Mouse (Mus musculus): ENCODE data around the gene Olfr71. TPM values are rescaled to one million over a fixed set of nuclear protein-coding genes. Genes with fewer than 3 reads are reported as not detected.

Olfr71 gene
- polyA plus RNA-seq (2014; fragmentation: Nextera tagmentation; extraction: Ambion mirVana) = 0.16 TPM in 1 of 2 replicates, not detected in the other

- Histone ChIP-seq H3K27ac (replicated peaks; ENCODE audit: low read depth, low read length) (no peak within 1 kb of the TSS), H3K27me3 (ENCODE audit: control insufficient read depth, insufficient read depth, low read length) (no peaks in the 10 kb centered on the region), H3K4me2 (ENCODE audit: low read length) (no peak within 1 kb of the TSS), H3K9me3 (ENCODE audit: control insufficient read depth, low read length) (no peaks in the 10 kb centered on the region), H3K36me3 (ENCODE audit: control insufficient read depth, insufficient read depth, low read length) (no peaks in the 10 kb centered on the region), H3K9ac (replicated peaks; ENCODE audit: low read length) (no peak within 1 kb of the TSS), H3K4me1 (ENCODE audit: control insufficient read depth, insufficient read depth, low read length) (no peaks in the 10 kb centered on the region), H3K4me3 (replicated peaks; ENCODE audit: low read depth, low read length) (no peak within 1 kb of the TSS)
- ATAC-seq (ENCODE audit: low FRiP score, low TSS enrichment) = no peak
- 77% methylated on average over 6 of the region's 6 CpGs for WGBS
- no peak for DNase-seq
These were observed at the start of gene Olfr71 for GRCm38 (mm10) chr4:43709869-43710268. TSS of gene Olfr71 (minus strand) at chr4:43710255.

- no peaks in the 10 kb centered on the region for H3K4me1 ChIP-seq (ENCODE audit: control insufficient read depth, insufficient read depth, low read length)
- H3K36me3 ChIP-seq (ENCODE audit: control insufficient read depth, insufficient read depth, low read length) = no peaks in the 10 kb centered on the region
- WGBS = 86% methylated on average over 6 of the region's 6 CpGs
- no peak overlapping the region for H3K4me3 ChIP-seq (replicated peaks; ENCODE audit: low read depth, low read length)
- DNase-seq (no peak), ATAC-seq (ENCODE audit: low FRiP score, low TSS enrichment) (no peak)
- no peaks in the 10 kb centered on the region for H3K9me3 ChIP-seq (ENCODE audit: control insufficient read depth, low read length)
- no peak overlapping the region for H3K4me2 ChIP-seq (ENCODE audit: low read length)
- no peaks in the 10 kb centered on the region for H3K27me3 ChIP-seq (ENCODE audit: control insufficient read depth, insufficient read depth, low read length)
- no peak overlapping the region for H3K27ac ChIP-seq (replicated peaks; ENCODE audit: low read depth, low read length)
- no peak overlapping the region for H3K9ac ChIP-seq (replicated peaks; ENCODE audit: low read length)
These were observed 47.2 kb upstream of the Olfr71 start for GRCm38 (mm10) chr4:43757213-43757612.

DNA sequence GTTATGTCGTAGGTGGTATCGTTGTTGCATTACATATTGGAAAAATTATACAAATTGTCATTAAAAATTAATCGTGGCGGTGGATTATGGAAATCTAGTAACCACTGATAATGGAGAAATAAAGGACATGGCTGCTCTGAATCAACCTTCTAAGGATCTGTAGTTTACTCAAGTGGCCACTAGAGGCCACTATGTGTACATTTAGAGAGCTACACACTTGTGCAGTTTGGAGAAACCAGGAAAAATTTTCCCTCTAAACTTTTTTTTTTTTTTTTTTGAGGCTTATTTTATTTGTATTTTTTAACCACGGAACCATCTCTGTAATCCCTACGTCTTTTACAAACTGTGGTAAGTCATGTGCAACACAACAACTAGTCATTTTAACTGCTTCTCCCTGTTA lies 35.1 kb upstream of the Olfr71 start:
- ATAC-seq (ENCODE audit: low FRiP score, low TSS enrichment) = no peak
- Histone ChIP-seq H3K27ac (replicated peaks; ENCODE audit: low read depth, low read length) (no peak overlapping the region), H3K9ac (replicated peaks; ENCODE audit: low read length) (no peak overlapping the region), H3K36me3 (ENCODE audit: control insufficient read depth, insufficient read depth, low read length) (no peaks in the 10 kb centered on the region), H3K9me3 (ENCODE audit: control insufficient read depth, low read length) (no peaks in the 10 kb centered on the region), H3K4me1 (ENCODE audit: control insufficient read depth, insufficient read depth, low read length) (no peaks in the 10 kb centered on the region), H3K27me3 (ENCODE audit: control insufficient read depth, insufficient read depth, low read length) (no peaks in the 10 kb centered on the region), H3K4me2 (ENCODE audit: low read length) (no peak overlapping the region), H3K4me3 (replicated peaks; ENCODE audit: low read depth, low read length) (no peak overlapping the region)
- WGBS = 24% methylated on average over 6 of the region's 6 CpGs
- peak; percentile 84 for DNase-seq

DNA sequence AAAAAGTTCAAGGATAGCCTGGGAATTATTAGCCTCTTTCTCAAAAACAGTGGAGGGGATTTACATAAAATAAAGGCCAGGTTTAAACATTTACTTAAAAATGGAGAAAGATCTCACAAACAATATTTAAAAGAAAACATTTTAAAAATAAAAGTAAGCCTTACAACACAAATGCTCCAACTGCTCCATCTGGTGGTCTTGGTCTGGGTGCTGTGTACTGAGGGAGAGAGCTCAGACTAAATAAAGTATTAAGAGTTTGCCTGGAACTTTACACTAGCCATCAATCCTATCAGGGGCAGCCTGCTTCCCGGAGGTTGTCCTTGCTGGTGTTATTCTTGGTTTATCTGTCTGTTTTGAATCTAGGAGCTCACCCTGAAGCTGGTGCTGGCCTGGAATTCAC lies 33.0 kb upstream of the Olfr71 start:
- DNase-seq = no peak
- H3K4me1 ChIP-seq (ENCODE audit: control insufficient read depth, insufficient read depth, low read length) = no peaks in the 10 kb centered on the region
- WGBS = 77% methylated on average over 1 of the region's 1 CpGs

DNA sequence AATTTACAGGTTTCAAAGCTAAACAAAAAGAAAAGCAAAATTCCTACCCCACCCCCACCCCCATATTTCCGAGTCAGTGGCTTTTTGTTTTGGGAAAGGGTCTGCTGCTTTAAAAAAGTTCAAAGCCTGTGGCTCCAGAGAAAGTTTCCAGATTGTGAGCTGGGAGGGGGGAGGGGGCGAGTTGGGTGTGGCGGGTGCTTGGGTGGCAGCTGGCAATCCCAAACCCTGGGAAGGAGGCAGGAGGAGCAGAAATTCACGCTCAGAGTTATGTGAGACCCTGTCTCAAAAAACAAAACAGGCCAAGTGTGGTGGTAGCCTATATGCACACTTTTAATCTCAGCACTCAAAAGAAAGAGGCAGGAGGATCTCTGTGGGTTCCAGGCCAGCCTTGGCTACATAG lies 32.6 kb upstream of the Olfr71 start:
- no peak for DNase-seq
- Histone ChIP-seq H3K4me2 (ENCODE audit: low read length) (no peak overlapping the region), H3K4me1 (ENCODE audit: control insufficient read depth, insufficient read depth, low read length) (no peaks in the 10 kb centered on the region), H3K9ac (replicated peaks; ENCODE audit: low read length) (no peak overlapping the region), H3K27me3 (ENCODE audit: control insufficient read depth, insufficient read depth, low read length) (no peaks in the 10 kb centered on the region), H3K9me3 (ENCODE audit: control insufficient read depth, low read length) (no peaks in the 10 kb centered on the region), H3K27ac (replicated peaks; ENCODE audit: low read depth, low read length) (no peak overlapping the region), H3K36me3 (ENCODE audit: control insufficient read depth, insufficient read depth, low read length) (no peaks in the 10 kb centered on the region), H3K4me3 (replicated peaks; ENCODE audit: low read depth, low read length) (no peak overlapping the region)
- 37% methylated on average over 4 of the region's 4 CpGs for WGBS
- ATAC-seq (ENCODE audit: low FRiP score, low TSS enrichment) = no peak

More for the DNA sequence above, 33.0 kb upstream of the Olfr71 start:
- H3K36me3 ChIP-seq (ENCODE audit: control insufficient read depth, insufficient read depth, low read length) = no peaks in the 10 kb centered on the region
- ATAC-seq (ENCODE audit: low FRiP score, low TSS enrichment) = no peak
- no peaks in the 10 kb centered on the region for H3K27me3 ChIP-seq (ENCODE audit: control insufficient read depth, insufficient read depth, low read length)
- H3K4me3 ChIP-seq (replicated peaks; ENCODE audit: low read depth, low read length) = no peak overlapping the region
- no peaks in the 10 kb centered on the region for H3K9me3 ChIP-seq (ENCODE audit: control insufficient read depth, low read length)
- H3K27ac ChIP-seq (replicated peaks; ENCODE audit: low read depth, low read length) = no peak overlapping the region
- H3K9ac ChIP-seq (replicated peaks; ENCODE audit: low read length) = no peak overlapping the region
- no peak overlapping the region for H3K4me2 ChIP-seq (ENCODE audit: low read length)

GRCm38 (mm10) chr4:43741526-43741925 lies 31.5 kb upstream of the Olfr71 start:
- Histone ChIP-seq H3K4me3 (replicated peaks; ENCODE audit: low read depth, low read length) (no peak overlapping the region), H3K36me3 (ENCODE audit: control insufficient read depth, insufficient read depth, low read length) (no peaks in the 10 kb centered on the region), H3K27ac (replicated peaks; ENCODE audit: low read depth, low read length) (no peak overlapping the region), H3K4me1 (ENCODE audit: control insufficient read depth, insufficient read depth, low read length) (no peaks in the 10 kb centered on the region), H3K27me3 (ENCODE audit: control insufficient read depth, insufficient read depth, low read length) (no peaks in the 10 kb centered on the region), H3K9me3 (ENCODE audit: control insufficient read depth, low read length) (no peaks in the 10 kb centered on the region), H3K4me2 (ENCODE audit: low read length) (no peak overlapping the region), H3K9ac (replicated peaks; ENCODE audit: low read length) (no peak overlapping the region)
- WGBS = 76% methylated on average over 5 of the region's 5 CpGs
- ATAC-seq (ENCODE audit: low FRiP score, low TSS enrichment) = no peak
- no peak for DNase-seq

DNA sequence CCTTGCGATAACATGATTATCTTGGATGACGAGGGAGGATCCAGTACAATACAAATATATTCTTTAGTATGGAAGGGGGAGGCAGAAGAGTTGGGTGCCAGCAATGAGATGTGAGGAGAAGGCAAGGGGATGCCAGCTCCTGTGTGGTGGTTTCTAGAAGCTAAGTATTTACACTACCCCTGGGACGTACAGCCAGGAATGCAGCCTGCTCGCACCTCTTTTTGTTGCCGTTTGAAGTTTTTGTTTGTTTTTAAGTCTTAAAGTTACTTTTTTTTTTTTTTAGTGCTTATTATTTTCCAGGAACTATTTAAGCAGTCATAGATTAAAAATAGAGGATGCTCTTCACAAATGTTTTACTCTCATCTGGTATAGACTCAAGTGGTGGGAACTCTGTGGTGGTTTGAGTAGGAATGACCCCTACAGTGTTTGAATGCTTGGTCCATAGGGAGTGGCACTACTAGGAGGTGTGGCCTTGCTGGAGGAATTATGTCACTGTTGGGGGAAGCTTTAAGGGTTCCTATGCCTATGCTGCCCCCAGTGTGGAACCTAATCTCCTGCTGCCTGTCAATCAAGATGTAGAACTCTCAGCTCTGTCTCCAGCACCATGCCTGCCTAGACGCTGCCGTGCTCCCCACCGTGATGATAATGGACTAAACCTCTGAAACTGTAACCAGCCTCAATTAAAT lies 29.1 kb upstream of the Olfr71 start:
- no peak overlapping the region for H3K9ac ChIP-seq (replicated peaks; ENCODE audit: low read length)
- H3K27me3 ChIP-seq (ENCODE audit: control insufficient read depth, insufficient read depth, low read length) = no peaks in the 10 kb centered on the region
- no peak overlapping the region for H3K4me3 ChIP-seq (replicated peaks; ENCODE audit: low read depth, low read length)
- ATAC-seq (ENCODE audit: low FRiP score, low TSS enrichment) (no peak), DNase-seq (no peak)
- H3K4me1 ChIP-seq (ENCODE audit: control insufficient read depth, insufficient read depth, low read length) = no peaks in the 10 kb centered on the region
- no peaks in the 10 kb centered on the region for H3K9me3 ChIP-seq (ENCODE audit: control insufficient read depth, low read length)
- H3K4me2 ChIP-seq (ENCODE audit: low read length) = no peak overlapping the region
- no peaks in the 10 kb centered on the region for H3K36me3 ChIP-seq (ENCODE audit: control insufficient read depth, insufficient read depth, low read length)
- 74% methylated on average over 8 of the region's 8 CpGs for WGBS
- no peak overlapping the region for H3K27ac ChIP-seq (replicated peaks; ENCODE audit: low read depth, low read length)

DNA sequence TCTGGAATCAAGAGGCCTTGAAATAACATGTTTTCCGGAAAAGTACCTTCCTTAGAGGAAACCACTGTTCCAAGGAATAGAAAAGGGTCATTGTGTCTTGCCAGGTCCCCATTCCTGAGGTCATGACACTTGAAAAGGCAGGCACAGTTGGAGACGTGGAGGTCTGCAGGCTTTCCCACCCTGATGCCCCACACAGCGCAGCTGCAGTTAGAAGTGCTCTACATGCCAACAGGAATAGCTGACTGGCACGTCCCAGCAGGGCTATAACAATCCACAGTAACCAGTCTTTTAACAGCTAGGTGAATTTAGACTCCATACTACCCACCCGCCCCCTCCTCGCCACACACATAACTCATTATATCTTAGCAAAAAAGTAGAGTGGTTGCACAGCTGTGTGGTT lies 27.1 kb upstream of the Olfr71 start:
- Histone ChIP-seq H3K9me3 (ENCODE audit: control insufficient read depth, low read length) (no peaks in the 10 kb centered on the region), H3K27ac (replicated peaks; ENCODE audit: low read depth, low read length) (no peak overlapping the region), H3K4me3 (replicated peaks; ENCODE audit: low read depth, low read length) (no peak overlapping the region), H3K36me3 (ENCODE audit: control insufficient read depth, insufficient read depth, low read length) (no peaks in the 10 kb centered on the region), H3K4me1 (ENCODE audit: control insufficient read depth, insufficient read depth, low read length) (no peaks in the 10 kb centered on the region), H3K4me2 (ENCODE audit: low read length) (no peak overlapping the region), H3K27me3 (ENCODE audit: control insufficient read depth, insufficient read depth, low read length) (no peaks in the 10 kb centered on the region), H3K9ac (replicated peaks; ENCODE audit: low read length) (no peak overlapping the region)
- ATAC-seq (ENCODE audit: low FRiP score, low TSS enrichment) (no peak), DNase-seq (no peak)
- WGBS = 72% methylated on average over 6 of the region's 6 CpGs

DNA sequence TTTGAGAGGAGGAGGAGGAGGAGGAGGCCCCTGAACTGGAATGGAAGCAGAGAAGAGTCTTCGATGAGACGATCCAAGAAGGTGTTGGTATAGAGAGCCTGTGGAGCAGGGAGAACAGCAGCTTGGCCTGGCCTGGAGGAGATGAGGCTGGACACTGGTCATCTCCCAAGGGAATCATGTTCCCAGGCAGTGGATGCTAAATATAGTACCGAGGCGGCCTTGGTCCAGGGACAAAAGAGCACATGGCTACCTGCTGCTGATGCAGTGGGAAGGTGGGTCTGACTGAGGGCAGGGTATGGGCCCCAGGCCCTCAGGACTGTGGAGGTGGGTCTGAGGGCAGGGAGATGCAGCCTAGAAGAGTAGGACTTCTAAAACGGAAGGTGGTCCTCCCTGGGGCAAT lies 23.1 kb upstream of the Olfr71 start:
- H3K27me3 ChIP-seq (ENCODE audit: control insufficient read depth, insufficient read depth, low read length) = no peaks in the 10 kb centered on the region
- DNase-seq (no peak), ATAC-seq (ENCODE audit: low FRiP score, low TSS enrichment) (no peak)
- no peak overlapping the region for H3K4me2 ChIP-seq (ENCODE audit: low read length)
- no peak overlapping the region for H3K9ac ChIP-seq (replicated peaks; ENCODE audit: low read length)
- no peak overlapping the region for H3K27ac ChIP-seq (replicated peaks; ENCODE audit: low read depth, low read length)
- no peaks in the 10 kb centered on the region for H3K9me3 ChIP-seq (ENCODE audit: control insufficient read depth, low read length)
- 86% methylated on average over 5 of the region's 5 CpGs for WGBS
- H3K36me3 ChIP-seq (ENCODE audit: control insufficient read depth, insufficient read depth, low read length) = no peaks in the 10 kb centered on the region
- no peaks in the 10 kb centered on the region for H3K4me1 ChIP-seq (ENCODE audit: control insufficient read depth, insufficient read depth, low read length)
- H3K4me3 ChIP-seq (replicated peaks; ENCODE audit: low read depth, low read length) = no peak overlapping the region

Measured in midbrain, embryonic 14.5 days (tissue).